Mouse (Mus musculus) fibroblast of lung, adult 2 months (primary cell): ENCODE measurements around the gene Immp2l.

Source experiments
- DNase-seq: peaks from one replicate; pipeline ENCODE4 v3.0.0-alpha.2; 2011; ENCODE audit warnings: low read depth

Gene Immp2l

DNA sequence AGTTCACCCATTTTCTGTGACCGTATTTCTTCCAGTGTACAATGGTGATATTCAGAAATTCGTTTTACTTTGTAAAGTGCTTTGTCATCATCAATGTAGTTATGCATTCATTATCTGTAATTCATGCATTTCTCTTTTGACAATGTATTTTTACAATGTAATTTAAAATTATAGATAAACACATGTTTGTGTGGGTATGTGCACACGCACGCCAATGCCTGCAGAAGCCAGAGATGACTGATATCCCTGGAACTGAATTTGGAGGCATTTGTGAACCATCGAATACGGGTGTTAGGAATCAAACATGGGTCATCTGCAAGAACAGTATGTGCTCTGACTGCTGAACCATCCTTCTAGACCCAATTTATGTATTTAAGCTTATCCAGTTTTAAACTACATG is 161.6 kb downstream of the Immp2l start:
- no peak for DNase-seq

DNA sequence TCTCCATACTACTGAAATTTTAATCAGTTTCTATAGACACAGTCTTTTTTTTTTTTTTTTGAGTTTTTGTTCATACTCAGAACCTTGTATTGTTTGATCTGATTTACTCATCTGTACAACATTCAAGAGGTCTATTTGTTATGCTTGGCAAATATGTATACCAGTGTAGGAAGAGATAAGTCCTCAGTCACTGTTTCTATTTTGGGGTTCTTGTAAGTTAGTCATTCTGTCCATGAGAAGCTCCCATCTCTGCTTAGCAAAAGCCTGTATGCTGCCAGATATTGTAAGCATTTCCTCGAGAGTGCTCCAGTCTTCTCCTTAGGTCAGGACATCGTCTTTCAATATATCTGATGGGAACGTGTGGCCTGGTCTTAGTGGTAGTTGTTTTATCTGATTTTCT is 168.9 kb downstream of the Immp2l start:
- DNase-seq = no peak

DNA sequence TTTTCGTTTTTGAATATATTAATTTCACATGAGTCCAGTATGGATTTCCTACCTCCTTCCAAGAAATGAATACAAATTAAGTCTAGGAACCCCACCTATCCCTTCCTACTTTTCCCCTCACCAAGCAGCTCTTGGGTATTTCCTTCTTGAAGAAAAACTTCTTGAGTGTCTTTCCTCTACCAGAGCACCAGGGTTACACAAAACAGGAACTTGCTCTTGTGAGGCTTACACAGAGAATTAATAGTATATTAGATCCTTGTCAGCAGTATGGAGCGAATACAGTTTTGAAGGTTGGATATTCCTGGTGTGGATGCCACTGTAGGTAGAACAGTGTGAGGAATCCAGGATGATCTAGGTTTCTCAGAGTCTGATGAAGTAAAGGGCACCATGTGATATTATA is 172.5 kb downstream of the Immp2l start:
- no peak for DNase-seq

DNA sequence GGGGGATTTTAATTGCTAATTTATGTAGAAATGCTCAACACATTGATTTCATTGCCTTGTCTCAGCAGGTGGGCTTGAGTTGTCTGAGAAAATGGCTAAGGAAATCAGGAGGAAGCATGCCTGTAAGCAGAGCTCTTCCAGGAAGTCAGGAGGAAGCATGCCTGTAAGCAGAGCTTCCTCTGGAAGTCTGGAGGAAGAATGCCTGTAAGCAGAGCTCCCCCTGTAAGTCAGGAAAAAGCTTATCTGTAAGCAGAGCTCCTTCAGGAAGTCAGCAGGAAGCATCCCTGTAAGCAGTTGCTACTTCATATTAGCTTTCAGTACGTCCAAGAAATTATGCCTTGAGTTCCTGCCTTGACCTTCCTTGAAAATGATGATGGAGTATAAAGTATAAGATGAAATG is 191.3 kb downstream of the Immp2l start:
- no peak for DNase-seq

DNA sequence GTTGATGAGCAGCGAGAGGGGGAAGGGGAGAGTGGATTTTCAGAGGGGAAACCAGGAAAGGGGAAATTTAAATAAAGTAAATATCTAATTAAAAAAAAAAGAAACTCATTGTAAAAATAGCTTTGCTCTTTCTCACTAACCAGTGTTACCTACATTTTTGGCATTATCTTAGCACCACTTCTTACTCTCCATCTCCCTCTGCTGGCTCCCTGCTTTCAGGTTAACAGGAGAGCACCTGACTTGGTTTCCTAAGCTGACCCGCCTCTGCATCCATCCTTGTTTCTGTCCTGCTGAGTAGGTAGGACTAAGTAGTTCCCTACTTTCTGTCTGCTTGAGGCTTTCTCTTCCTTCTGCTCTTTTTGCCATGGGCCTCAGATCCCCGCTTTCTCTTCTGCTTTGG is 198.0 kb downstream of the Immp2l start:
- no peak for DNase-seq

DNA sequence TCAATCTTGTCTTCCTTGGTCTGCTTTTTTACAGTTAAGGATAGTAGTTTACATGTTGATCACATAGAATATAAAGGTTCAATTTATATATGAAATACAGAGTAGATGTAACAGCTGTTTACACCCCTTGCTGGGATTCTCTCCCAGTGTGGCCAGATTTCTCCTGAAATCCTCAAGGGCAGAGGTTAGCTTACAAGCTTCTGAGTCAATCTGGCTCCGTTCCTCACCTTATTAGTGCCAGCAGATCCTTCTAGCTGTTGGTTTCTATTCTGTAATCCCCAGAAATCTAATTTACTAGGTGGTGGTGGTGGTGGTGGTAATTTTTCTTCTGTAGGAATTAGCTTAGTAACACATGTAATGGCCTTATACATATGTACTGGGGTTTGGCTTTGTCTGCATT is 199.8 kb downstream of the Immp2l start:
- DNase-seq = no peak

DNA sequence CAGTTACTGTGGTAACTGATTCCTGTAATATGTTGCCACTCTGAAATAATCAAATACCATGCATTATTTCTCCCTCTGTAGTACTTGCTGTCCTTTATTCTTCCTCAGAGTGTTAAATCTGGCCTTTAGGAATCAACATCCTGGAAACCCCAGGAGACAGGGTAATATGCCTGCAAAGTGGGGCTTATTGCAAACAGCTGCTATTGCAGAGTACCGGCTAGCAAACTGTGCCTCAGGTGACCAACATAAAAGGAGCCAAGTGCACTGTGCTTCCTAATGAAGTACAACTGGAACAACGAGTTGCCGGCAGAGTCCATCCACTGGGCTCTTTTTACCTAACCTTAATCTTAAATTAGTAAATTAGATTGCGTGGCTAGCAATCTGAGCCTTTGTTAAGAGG is 200.6 kb downstream of the Immp2l start:
- DNase-seq = no peak

DNA sequence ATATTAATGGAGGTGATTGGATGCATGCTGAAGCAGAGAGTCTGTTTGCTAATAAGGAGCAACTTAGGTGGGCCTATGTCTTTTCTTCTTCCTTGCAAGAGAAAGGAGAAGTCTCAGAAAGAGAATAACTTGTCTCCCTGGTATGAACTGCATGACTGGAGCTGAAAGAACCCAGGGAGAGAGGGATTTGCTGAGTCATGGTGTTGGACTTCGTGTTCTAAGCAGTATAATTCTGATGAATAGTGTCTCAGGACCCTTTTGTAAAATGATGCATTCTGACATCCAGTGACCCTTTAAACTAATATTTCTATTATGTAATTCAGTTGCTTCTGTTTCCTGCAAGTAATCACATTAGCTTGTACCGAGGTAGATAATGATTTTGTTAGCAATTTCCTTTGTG is 208.1 kb downstream of the Immp2l start:
- no peak for DNase-seq

DNA sequence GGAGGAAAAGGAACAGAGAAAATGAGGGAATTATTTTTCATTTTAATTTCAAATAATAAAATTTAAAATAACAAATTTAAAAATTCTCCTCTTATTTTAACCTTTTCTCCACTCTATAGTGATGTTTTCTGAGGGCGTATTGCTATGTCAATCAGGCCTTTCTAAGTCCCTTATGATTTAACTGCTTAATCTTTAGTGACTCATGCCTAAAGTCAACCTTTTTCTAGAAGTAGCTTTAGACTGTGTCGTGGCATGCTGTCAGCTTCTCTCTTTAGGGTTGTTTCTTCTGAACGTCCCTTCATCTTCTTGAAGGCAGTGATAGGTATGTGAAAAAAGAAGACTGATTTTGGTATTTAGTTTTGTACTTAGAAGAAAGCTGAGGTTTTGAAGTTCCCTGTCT is 214.0 kb downstream of the Immp2l start:
- DNase-seq = no peak

DNA sequence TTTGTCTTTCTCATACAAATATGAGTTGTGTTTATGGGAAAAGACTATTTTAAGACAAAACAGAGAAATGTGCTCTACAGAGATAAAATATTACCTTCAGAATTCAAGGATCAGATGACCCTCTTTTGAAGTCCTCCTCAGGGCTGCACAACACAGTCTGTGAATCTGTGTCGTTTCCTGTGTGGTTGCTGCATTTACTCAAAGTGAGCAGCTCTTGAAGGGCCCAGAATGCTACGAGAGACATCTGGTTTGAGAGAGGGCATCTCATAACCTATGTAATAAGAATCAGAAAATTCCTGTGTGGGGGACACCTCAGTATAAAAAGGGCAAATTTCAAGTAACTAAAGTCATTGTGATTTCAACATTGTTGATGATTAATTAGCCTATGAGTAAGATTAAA is 217.3 kb downstream of the Immp2l start:
- DNase-seq = no peak

DNA sequence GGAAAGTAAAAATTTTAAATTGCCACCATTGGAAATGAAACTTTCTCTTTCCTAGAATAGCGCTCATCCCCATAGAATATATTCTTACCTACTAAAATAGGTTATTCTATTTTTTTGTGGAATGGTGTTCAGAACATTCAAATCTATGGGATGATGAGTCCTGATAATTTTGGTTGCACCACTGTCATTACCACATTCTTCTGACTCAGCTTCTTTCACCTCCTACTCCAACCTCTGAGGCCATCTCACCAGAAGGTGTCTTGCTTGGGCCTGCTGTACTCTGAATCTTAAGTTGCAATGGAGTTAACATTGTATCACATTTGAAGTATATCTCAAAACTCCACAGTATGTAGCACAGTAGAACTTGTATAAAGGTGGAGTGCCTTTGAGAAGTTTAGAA is 224.4 kb downstream of the Immp2l start:
- no peak for DNase-seq

DNA sequence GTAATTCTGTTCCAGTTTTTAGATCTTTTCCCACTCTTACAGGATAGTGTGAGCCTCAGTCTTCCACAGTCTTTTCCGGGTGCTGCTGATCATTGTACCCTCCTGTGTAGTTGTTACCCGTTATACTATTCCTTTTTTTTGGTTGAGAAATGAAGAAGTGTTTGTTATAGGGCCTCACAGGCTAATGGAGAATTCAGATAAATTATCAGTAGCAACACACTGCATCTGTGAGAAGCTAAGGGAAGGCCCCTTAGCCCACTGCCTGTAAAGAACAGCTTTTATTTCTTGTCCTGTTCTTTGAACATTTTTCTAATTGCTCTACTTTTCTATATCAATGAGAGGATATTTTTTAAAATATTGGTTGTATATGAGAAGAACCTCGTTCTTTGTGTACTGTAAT is 226.2 kb downstream of the Immp2l start:
- no peak for DNase-seq

DNA sequence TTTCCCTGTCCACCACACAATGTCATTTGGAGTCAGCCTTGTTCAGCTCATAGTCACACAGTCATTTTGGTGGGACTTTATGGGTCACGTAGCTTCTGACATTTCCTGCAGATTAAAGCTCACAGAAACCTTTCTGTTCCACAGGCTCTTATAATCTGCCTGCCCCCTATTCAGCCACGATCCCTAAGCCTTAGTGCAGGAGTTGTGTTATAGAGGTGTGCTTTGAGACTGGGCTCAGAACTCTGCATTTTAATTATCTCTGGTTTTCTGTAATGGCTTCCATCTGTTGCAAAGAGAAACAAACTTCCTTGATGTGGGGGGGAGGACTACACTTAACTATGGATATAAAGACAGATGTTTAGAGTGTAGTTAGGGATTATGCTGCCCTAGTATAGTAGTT is 234.0 kb downstream of the Immp2l start:
- DNase-seq = no peak

DNA sequence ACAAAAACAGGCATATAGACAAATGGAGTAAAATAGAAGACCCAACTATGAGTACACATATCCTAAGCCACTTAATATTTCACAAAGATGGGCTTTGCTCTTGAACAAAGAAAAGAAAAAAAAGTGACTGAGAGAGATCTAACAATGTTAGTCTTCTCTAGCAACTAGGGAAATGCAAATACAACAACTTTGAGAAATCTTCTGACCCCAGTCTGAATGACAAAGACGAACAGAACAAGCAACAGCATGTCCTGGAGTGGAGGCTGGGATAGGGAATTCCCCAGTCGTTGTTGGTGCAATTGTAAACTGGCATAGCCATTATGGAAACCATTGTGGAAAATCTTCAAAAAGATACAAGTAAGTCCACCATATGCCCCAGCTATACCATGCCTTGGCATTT is 235.7 kb downstream of the Immp2l start:
- no peak for DNase-seq

DNA sequence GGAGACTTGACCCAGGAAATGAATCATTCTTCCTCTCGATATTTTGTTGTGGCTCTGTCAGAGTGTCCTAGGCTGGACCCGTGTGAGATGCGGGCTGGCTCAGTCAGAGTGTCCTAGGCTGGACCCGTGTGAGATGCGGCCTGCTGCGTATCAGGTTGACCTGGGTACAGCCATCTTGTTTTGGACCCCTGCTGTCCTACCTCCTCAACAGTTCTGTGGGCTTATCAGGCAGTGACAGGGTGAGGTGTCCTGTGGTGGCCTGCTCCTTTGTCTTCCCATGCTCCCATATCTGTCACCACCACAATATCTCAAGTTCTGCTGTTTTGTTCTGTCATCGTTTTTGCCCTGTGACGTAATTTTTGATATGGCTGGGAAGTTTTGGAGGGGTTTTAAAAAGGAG is 250.2 kb downstream of the Immp2l start:
- DNase-seq = no peak

DNA sequence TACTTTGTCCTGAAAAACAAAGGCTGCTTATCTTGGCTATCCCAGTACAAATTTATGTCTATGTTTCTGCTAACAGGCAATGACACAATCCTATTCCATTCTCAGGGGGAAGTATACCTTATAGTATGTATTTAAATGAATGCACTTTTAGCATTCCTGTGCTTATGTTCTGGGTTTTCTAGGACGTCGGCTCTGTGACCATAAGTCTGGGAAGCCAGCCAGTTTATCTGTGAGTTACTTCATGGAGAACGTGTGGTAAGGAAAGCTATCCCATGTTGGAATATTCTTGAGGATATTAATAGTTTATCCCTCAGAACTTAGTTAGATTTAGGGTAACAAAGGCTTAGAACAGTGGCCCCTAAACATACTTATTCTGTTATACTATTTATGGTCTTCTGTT is 251.5 kb downstream of the Immp2l start:
- DNase-seq = no peak

DNA sequence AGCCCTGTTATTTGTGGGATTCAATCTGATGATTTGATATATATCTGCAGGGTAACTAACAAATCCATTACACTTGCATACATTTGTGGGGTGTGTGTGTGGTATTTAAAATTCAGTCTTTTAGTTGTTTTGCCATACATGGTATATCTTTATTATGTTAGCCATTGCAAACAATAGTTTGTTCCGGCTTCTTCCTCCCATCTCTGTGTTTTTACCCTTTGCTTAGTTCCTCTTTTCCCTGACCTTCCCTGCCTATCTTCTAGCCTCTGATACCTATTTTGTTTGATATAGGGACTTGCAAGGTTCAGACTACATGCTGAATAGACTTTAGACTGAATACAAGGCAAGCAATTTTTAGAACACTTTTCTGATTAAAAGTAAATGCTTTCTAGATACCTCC is 254.0 kb downstream of the Immp2l start:
- no peak for DNase-seq

DNA sequence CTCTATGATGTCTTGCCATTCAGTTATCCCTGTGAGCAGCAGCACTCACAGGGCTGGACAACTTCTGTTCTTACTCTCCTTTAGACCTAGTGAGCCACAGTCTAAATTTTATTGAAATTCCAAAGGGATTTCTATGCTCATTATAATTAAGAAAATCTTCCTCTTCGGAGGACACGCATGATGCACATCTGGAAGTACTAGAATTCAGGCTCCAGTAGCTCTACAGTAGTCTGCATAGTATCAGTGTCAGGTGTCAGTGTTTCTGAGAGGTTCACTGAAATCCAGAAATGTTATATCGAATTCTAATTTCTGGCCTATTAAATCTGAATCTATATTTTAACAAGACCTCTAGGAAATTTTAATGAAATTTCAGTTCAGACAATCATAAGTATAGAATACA is 265.2 kb downstream of the Immp2l start:
- DNase-seq = no peak

DNA sequence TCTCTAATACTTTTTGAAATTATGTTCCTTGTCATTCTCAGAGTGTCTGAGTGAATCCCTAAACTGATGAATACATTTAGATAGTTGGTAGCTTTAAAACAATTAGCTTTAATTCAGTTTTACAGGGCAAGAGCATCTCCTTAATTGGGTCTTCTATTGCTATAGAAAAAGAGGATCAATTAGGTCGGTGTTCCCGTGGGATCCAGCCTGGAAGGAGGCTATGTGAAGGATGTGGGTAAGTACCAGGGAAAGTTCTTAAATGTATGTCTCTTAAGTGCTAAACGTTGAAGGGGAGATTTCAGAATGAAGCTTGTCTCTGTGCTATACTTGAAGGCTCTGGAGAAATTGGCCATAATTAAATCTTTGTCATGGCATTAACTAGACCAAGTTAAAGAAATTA is 283.1 kb downstream of the Immp2l start:
- no peak for DNase-seq

DNA sequence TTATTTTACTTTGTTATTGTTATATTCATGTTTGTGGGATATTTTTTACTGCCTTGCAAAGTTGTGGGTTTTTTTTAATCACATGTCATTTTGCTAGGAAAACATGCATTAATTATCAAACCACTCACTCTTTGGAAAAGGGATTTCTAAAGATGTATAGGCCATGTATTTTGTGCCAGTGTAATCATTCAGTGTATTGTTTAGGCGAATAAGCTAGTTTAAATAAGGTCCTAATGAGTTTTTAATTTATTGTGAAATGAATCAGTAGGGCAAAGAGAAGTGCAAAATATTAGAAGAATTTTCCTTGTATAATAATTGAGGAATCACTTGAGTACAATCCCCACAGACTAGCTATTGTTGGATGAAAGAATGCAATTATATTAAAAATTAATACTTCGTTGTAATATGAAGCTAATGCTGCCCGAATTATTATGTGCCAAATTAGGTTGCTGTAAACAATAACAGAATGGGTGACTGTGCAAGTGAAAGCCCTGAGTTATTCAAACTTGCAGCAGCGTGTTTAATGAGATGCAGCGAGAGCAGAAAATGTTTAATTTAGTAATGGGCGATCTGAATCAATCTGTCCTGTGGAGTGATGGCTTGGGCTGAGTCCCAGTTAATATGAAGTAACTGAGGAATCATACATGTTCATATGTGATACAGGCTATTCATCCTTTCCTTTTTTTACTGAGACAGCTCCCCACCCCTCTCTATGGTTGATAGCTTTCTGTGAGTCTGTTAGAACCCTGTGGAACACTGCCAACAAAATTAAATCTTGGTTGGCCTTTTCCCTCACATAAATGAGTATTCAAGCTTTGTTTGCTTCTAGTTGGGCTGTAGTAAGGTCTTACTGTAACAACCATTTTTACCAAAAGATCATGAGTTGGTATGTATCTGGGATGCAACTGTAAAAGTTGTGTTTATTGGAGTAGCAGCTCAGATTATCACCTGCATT is 285.1 kb downstream of the Immp2l start:
- DNase-seq = no peak

DNA sequence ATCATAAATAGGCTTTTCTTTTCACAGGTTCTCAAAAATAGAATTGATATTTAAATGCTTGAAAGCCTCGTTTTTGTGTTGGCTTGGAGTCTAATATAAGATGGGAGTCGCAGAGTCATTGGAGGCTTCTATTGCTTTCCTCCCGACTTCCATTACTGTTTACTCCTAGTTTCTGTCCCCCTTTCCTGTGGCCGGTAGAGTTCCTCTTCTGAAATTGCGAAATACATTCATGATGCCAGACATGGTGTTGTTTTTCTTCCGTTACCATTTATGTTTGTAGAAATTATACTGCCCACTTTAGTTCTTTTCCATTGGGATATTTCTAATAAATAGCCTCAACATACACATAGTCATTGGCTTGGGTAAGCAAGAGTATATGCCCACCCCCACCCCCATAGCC is 289.5 kb downstream of the Immp2l start:
- no peak for DNase-seq

DNA sequence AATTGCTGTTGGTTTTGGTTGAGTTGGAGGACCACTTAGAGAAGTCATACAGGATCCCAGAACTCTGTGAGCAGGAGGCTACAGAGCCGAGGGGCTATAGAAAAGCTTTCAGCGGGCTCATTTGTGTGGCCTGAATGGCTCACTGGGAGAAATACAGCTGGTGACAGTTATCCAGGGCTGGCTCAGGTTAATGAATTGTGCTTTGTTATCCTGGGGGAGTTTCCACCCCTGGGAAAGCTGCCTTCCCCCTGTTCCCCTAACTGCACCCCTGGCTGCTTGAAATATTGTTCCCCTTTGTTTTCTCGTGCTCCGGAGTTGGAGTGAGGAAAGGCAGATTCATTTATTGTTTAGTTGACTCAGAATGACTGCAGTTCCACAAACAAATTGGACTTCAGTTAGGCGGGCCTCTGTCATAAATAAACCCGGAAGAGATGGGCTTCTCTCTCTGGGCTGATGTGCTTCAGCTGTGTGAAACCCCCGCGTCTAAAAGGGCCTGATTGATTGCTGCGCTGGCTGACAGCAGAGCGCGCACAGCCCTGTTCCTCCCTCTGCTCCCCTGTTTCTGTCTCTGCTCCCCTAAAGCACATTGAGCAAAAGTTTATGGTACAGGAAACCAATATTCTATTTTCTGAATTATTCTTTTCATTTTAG is 291.0 kb downstream of the Immp2l start:
- no peak for DNase-seq

DNA sequence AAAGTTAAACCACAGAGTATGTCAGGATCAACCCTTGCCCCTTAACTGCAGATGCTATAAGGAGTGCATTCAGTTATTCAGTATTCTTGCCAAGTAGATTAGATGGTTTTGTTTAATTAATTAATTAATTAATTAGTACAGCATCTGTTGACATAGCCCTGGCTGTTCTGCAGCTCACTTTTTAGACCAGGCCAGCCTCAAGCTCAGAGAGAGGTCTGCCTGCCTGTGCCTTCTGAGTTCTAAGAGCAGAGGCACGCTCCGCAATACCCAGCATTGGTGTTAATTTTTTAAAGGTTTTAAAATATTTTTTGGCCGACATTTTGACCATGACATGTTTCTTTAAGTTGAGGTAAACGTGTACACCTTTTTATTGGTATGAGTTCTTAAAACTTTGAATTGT is 292.0 kb downstream of the Immp2l start:
- no peak for DNase-seq

DNA sequence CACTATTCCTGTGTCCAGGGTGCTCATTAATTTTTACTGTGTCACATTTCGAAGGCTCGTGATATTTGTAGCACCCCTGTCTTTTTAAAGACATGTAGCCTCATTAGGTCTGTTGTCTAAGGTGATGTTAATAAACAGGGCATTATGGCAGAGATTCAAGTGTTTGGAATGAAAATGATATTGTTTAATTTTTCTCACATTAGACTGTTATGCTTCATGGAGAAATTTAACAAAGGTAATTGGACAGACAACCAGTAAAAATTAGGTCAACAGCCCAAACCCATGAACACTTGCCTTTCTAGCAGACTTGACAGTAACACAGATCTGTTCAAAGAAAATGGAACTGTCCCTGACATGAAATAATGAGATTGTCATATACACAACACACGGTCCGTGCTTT is 292.5 kb downstream of the Immp2l start:
- no peak for DNase-seq
